Mouse (Mus musculus): ENCODE data around the gene Asb13.

The Asb13 gene

DNA sequence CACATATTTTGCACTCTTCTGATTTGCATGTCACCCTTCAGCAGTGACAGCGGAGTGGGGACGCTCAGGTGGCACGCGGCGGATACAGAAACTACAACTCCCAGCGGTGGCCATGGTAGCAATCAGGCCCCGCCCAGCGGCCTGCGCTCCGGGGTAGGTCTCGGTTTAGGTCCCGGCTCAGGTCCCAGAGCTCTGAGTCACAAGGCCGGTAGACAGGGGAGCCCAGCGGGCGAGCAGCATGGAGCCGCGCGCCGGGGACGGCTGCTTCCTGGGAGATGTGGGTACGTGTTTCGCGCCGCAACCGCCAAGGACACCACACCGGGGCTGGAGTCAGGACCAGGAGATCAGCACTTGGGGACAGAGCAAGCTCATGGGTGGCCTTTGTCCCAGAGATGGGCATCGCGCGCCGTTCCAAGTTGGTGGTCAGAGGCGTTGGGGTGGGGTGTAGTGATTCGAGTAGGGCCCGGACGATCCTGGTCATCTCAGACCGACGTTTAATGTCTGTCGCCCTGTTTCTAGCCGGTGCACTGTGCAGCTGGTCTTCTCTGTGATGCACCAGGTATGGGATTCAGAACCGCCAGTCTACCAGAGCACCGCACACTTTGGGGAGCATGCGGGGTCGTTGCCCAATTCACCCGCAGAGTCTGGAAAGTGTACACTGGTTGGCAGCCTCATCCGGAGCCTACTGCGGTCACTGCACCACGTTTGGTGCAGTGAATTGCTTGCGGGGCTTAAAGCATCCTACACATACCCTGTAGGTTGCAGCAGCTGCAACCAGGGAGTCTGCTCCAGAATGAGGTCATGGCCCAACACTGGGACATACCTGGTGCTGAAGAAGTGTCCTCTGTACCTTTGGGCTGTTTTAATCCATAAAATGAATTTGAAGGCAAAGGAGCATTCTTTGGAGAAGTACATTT is at the start of gene Asb13:
Asb13 (plus strand) TSS at position 138 of the 917 bp plus-strand sequence.
- peak; percentile 63 for DNase-seq (ENCODE audit: low spot score)

DNA sequence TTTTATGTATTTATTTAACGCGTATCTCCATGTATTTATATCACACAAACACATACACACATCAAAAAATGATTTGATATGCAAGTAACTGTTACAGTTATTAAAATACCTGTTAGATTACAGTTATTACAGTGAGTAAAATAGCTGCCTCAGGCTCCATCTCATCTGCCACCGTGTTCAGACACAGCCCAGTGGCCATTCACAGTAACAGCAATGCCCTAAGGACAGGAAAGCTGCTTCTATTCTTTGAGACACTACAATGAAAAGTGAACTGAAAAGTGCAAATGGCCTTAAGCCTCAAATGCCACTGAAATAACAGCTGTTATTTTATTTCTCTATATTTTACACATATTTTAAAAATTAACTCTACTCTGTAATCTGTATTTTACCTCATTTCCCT is 43.0 kb upstream of the Asb13 start:
- DNase-seq (ENCODE audit: low spot score), result no peak

DNA sequence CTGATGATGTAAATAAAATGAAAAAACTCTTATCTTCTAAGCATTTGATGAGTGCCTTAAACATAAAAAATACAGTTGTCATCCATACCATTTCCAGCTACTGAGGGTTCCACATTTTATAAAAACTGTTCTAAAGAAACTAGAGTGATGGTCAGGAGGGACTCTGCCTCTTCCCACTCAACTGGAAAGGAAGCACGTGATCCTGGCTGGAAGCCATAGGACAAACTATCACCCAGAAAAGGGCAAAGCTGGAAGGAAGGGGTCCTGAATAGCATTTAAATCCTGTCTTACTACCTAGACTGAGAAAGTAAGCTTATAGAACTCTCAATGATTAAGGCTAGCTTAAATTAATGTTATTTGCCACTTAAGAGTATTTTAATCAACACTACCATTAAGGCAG is 39.5 kb upstream of the Asb13 start:
- no peak for DNase-seq (ENCODE audit: low spot score)

DNA sequence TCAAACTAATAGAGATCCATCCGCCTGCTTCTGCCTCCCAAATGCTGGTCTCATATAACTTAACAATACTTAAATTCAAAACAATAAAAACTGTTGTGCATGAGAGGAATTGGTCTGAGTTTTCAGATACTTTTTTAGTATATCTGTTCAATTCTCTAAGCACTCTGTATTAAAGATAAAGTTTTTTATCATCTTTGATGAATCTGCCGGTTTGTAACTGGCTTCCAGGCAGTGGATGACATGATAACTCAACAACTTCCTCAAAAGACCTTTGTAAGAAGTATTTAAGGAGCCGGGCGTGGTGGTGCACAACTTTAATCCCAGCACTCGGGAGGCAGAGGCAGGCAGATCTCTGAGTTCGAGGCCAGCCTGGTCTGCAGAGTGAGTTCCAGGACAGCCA is 37.6 kb upstream of the Asb13 start:
- DNase-seq (ENCODE audit: low spot score), result no peak

DNA sequence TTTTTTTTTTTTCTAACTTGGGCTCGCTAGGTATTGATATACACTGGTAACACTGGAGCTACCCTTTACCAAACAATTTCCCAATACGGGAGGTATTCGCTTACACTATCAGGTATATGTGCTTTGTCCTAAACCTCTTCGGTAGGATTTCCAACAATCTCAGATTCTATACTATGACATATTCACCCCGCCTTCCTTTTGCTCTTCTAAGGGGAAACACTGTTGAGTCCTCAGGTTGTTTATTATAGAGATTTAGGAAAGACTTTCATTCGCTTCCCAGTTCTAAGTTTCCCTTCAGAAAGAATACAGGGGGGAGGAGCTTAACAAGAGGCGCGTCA is 24.1 kb upstream of the Asb13 start:
- DNase-seq (ENCODE audit: low spot score), result no peak

DNA sequence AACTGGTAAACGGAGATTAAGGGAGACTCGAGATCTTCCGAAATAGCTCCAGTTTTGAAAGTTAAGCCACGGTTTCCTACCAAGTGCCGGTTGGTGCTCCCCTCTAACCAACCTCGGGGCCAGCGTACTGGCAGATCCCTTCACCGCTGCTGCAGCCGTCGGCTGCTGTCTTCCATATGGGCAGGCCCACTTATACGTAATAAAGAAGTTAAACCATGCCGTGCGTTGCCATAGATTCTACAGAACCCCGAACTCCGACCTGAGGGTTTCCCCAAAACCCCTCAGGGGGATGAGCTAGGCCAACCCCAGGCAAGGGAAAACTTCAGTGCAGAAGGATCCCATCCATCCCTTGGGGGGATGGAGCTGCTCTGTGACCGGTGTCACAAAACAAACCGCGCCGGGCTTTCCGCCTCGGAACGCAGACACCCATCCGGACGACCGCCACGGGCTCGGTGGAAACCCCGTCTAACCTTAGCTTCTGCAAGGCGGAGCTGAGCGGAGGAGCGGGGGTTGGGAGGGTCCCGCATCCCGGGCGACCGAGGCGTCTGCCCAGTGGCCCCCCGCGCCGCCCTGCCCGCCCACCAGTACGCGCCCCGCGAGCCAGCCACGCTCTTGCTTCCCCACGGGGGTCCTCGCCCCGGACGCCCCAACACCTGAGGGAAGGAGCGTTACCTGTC is 23.6 kb upstream of the Asb13 start:
- no peak for DNase-seq (ENCODE audit: low spot score)

DNA sequence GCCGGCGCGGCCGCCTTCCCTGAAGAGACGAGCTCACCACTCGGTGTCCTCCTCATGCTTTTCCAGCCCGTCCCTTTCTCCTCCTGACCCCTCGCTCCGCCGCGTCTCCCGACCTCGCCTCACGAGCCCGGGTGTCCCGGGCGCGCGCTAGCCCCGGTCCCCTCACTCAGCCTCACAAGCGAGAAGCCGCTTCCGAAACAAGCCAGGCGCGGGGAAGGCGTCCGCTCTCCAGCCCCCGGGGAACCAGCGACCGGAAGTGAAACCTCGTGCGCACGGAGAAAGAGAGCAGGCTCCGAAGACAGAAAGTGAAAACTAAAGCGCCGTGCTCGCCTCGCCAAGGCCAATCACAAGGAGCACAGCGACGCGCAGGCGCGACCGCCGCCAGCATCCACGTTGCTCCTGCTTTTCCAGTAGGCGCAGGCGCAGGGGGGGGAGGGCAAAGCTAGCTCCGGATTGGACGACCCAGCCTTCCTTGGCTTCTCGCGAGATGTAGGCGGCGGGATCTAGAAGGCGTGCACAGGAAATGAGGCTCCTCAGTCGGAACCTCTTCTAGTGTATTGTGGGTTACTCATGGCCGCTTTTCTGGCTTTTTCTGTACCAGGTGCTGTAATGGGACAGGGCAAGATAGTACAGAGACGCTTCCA is 22.9 kb upstream of the Asb13 start, which contains the start of gene Fam208b:
Fam208b (minus strand) TSS at position 314 of the 644 bp plus-strand sequence.
- peak; percentile 91 for DNase-seq (ENCODE audit: low spot score)

DNA sequence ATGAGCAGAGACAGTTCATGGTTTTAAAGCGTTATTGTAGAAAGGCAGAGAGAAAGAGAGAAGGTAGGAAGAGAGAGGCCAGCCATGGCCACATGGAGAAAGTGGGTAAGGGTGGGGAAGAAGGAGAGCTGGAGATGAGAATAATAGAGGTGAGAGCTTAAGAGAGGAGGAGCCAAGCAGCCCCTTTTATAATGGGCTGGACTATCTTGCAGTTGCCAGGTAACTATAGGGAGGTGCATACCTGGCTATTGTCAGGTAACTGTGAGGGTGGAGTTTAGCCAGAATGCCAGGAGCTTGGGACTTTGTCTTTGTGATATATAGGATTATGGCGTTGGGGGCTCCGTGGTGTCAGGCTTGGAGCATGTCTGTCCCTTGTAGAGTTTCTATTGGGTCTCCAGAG is 6.7 kb upstream of the Asb13 start:
- no peak for DNase-seq (ENCODE audit: low spot score)

DNA sequence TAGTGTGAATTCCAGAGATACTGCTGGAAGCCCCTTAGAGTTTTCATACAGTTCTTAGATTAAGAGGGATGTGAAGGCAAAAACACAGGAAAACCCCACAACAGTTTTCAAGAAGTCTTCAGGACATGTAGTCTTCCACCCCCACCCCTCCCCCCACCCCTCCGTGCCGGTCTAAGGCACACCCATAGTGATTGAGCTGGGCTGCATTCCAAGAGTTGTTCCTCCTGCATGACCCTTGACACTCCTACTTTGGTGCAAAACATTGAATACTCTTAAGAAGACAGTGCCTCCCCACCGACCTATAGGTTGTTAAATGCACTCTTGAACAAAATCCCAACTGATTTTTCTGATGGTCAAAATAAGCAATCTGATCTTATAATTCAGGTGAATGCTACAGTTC is 5.7 kb upstream of the Asb13 start:
- DNase-seq (ENCODE audit: low spot score), result no peak

DNA sequence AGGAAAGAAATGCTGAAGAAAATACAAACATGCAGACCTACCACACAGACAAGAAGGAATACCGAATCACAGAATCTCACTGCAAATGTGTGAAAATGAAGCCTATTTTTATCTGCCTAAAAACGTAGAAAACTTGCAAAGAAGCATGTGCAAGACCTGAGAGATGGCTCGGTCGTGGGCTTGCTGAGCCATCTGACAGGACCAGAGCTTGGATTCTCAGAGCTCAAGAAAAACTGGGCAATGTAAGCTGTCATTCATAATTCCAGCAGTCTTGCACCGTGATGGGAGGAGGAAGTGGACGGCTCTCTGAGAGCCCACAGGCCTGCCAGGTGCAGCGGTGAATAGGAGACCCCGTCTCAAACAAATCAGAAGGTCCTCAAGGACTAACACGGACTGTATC is 1.3 kb upstream of the Asb13 start:
- no peak for DNase-seq (ENCODE audit: low spot score)

DNA sequence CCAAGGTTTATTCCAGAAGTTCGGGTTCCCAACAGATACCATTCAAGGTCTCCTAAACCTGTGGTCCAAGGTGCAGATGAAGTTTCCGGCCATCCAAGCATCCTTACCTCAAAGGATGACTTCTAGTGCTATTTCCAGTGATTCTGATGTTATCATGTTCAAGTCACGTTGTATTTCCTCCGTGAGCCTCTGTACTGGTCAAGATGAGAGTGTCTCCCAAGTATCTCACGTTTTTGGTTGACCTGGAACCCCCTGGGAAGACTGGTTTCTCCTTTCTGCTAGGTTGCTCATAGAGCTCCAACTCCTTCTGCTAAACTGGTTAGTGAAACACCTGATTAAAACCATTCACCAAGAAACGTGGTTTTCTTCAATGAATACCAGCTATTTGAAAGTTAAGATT is 701 bp upstream of the Asb13 start:
- DNase-seq (ENCODE audit: low spot score), result no peak

DNA sequence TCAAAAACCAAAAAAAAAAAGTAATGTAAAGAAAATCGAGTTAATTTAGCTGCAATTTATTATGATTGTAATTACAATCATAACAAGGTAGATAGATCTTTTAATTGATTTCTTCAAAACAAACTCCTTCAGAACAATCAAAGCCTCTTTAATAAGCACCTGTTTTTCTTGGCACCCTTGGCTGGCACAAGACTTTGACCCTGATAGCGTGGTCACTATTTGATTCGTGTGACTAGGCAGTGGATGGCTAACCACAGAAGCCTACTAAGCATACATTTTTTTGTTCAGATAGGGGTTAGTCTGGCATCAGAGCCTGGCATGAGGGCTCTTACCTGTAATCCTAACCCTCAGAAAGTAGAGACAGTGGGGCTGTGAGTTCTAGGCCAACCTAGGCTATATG is 1.2 kb downstream of the Asb13 start:
- DNase-seq (ENCODE audit: low spot score), result no peak

DNA sequence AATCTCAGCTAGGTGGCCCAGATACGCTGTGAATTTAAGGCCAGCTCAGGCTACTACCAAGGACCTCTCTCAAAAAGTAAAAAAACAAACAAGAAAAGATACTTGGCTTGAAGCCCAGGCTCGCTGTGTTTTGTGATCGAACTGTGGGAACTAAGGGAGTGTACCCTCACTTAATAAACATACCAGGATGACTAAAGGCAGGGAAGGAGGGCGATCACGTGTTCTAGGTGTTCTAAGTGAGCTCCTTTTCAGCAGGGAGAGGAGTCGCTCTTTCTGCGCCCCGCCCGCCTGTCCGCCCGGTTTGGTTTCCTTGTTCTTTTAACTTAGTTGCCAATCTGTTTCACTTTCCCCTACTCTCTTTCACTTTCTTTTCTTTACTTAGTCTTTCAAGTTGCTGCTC is 3.0 kb downstream of the Asb13 start:
- no peak for DNase-seq (ENCODE audit: low spot score)

DNA sequence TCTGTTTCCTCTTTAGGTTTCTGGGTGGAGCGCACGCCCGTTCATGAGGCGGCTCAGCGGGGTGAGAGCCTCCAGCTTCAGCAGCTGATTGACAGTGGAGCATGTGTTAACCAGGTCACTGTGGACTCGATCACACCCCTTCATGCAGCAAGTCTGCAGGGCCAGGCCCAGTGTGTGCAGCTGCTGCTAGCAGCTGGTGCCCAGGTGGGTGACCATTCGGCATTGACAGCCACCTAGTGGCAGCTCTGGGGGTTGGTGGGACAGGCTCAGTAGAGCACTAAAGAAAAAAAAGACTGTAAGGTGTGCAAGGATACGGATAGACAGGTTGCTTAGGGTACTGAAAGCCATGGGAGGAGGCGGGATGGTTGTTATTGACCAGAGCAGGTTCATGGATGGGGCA is 8.2 kb downstream of the Asb13 start:
- no peak for DNase-seq (ENCODE audit: low spot score)

DNA sequence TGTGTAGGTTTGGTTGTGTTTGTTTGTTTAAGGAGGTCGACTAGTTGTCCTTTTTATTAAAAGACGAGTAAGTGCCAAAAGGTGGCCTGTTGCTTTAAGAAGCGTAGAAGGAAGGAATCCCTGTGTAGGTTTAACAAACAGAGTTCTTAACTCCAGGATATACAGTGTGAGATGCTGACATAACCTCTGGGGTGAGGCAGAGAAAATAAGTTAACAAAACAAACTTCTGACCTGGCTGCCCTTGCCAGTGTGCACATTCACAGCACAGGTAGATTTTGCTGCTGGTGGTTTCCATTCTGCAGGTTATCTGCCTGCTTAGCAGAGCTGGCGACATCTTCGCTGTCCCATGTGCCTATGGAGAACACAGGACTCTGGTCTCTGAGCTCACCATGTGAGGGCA is 8.7 kb downstream of the Asb13 start:
- no peak for DNase-seq (ENCODE audit: low spot score)

DNA sequence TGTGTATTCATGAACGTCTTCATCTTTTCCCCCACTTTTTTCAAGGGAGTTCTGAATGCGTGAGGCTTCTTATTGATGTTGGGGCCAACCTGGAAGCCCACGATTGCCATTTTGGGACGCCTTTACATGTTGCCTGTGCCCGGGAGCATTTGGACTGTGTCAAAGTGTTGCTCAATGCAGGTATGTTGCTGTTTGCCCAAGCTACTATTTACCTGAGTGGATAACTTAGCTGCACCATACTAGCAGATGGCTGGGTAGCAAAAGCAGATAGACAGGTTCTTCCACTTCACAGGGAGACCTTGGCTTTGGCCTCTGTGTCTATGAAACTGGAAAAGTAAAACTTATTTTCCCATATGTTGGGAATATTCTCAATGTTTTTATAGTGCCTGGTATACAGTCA is 11.0 kb downstream of the Asb13 start:
- no peak for DNase-seq (ENCODE audit: low spot score)

DNA sequence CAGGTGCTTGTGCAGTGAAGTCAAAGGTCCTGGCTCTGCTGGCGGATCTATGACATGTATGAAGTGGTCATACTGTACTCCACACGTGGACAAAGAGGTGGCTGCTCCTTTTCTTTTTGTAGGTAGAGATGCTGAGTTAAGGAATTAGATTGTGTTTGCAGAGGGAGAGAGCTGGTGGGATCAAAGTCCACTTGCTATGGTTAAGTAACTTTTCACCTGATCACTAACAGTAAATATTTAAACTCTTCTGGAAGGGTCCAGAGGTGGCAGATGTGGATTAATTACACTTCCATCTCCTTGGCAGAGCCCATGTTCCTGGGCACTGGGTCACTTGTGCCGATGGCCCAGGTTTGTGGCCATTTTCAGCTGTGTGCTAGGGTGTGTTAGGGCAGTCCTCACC is 12.1 kb downstream of the Asb13 start:
- DNase-seq (ENCODE audit: low spot score), result no peak

DNA sequence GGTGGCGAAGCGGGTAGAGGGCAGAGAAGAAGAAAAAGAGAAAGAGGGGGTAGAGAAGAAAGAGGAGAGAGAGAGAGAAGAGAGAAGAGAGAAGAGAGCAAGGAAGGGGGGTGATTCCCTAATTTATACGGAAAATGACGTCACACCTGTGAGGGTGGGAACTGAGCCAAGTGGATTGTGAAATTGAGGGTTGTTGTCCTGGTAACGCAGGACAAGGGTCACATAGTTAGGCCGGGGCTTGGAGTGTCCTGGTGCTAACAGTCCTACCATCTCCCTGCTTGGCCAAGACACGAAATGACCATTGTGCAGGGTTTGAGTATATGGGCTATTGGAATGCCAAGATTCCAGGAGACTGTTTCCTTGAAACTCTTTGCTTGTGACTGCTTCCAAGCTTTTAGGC is 12.7 kb downstream of the Asb13 start:
- no peak for DNase-seq (ENCODE audit: low spot score)

DNA sequence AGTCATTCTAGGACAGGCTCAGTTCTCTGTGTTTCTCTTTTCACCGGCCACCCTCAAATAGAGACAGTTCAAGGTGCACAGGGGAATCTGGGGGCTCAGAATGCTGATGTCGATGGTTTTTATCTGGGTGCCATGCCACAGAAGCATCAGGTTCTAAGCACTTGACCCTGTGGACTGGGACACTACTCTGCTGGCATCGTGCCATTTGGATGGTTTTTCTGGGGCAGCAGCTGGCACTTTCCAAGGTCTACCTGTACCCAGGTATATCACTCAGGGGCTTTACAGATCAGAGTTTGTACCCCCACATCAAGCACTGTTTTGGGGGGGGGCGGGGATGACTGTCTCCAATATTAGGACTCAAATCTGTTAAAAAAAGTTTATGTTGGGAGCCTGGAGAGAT is 16.7 kb downstream of the Asb13 start:
- no peak for DNase-seq (ENCODE audit: low spot score)

DNA sequence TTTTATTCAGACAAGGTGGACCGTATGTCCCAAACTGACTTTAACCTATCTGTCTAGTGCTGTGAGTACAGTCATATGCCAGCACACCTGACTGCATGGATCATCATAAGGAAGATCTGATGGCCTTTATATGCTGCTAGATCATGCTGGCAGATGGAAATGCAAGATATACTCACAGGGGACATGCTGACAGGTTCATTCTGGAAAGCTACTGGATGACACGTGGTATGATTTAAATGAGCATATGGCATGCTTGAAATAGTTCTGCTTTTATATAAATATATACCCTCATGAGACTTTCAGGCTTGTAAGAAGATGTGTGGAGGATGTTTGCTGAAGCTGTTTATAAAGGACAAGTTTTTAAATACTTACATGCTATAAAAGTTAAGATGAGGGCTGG is 20.6 kb downstream of the Asb13 start:
- DNase-seq (ENCODE audit: low spot score), result no peak

DNA sequence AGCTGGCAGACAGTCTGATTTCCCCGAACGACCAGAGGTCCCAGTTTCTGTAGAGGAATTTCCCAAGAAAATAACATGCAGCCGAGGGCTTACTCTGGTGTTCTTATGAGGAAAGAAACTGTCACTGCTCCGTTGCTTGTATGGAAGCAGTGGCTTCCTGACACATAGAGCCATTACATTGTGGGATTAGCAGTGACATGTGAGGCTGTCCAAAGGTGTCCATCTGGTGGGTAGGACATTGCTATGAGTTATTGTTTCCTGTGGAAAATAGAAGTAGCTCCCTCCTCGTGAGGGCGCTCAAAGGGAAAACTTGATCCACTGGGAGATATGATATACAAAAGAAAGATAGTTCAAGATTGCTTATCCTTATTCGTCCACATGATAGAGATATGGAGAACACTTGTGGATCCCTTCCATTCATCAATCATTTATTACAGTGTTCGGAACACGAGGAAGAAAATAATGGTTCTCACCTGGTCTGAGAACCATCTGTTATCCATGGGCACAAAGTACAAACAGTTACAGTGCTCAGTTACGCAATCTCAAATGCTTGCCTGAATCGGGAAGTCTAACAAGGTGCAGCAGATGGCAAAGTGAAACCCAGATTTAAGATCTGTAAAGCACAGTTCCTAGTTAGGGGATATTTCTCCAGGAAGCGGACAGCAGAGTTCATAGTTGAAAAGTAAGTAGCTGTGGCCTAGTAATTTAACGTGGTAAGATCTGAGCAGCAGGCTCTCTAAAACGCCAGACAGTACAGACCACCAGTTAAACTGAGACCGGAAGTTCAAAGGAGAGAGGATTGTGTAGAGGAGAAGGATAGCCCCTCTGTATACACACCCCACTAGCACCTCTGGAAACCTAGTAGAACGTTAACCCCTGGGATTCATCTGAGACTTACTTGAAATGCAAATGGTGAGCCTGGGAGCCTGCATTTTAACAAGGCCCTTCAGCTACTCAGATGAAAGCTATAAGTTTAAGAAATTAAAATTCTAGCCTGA is 25.6 kb downstream of the Asb13 start:
- DNase-seq (ENCODE audit: low spot score), result no peak

DNA sequence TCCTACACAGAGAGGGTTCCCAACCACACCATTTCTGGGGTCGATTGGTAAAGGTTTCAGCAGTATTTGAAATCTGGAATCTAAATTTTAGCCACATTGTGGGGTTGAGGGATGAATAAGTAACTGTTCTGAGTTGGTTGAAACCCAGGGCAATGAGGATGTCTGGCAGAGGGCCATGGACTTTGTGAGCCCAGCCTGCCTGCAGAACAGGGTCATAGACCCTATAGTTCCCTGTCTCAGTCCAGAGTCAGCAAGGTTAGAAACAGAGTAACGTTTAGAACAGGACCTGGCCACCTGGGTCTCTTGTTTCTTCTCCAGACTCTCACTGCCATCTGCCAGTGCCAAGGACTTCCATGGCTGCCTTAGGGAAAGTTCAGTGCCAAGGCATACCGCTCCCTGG is 30.4 kb downstream of the Asb13 start:
- DNase-seq (ENCODE audit: low spot score), result no peak

Measured in layer of hippocampus, adult 9-10 months (tissue).